Mouse (Mus musculus): ENCODE data around the gene Atpaf2.

DNA sequence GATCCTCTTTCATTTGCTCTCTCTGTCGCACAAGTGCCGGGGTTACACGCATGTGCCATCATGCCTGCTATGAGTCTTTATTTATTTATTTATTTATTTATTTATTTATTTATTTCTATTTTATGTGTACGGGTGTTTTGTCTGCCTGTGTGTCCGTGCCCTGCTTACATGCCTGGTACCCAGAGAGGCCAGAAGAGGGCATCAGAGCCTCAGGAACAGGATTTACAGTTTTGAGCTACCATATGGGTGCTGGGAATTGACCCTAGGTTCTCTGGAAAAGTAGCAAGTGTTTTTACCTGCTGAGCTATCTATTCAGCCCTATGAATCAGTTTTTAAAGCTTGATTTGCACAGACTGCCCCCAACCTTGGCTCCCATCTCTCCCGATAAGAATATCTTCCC lies 34.7 kb downstream of the Atpaf2 start:
- TF ChIP-seq CTCF (IDR thresholded peaks at IDR 0.05; ENCODE audit: low read depth): no peak
- no peak for TF ChIP-seq EP300 (IDR thresholded peaks at IDR 0.05; ENCODE audit: low read depth)

Data from heart, postnatal 0 days (tissue).